Mouse (Mus musculus) kidney, adult 10 weeks (tissue): ENCODE results near the gene Aoc1. TPM values are rescaled to one million over a fixed set of nuclear protein-coding genes. Genes with fewer than 3 reads are reported as not detected.

Experiments used
- polyA plus RNA-seq: library from polyadenylated mRNA; stranded (reverse); fragments of 350-450 nt; fragmentation: Illumina TruSeq; extraction: RNeasy Lipid Tissue Mini Kit (QIAGEN cat#74804); gene quantifications from one replicate; pipeline ENCODE4 v1.2.3, GENCODE M21; 2014; ENCODE audit warnings: low read depth, low replicate concordance

Aoc1 gene
- polyA plus RNA-seq: 2.0 TPM

DNA sequence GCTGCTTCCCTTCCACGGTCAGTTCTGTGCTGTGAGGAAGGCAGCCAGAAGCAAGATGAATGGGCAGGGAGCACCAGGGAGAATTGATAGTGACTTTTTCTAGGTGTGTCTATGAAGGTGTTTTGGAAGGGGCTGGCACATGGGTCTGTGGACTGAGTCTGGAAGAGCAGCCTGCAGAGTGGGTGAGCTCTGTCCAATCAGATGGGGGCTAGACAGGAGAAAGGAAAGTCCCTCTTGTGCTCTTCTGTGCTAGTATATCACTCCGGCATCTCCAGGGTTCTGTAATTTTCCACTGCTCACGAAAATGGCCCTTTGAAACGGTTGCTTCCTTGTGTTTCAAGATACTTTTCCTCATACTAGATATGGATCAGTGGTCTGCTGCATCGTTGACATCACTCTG is at the start of gene Aoc1:
Aoc1 (plus strand) TSS at position 301 of the 400 bp plus-strand sequence.

DNA sequence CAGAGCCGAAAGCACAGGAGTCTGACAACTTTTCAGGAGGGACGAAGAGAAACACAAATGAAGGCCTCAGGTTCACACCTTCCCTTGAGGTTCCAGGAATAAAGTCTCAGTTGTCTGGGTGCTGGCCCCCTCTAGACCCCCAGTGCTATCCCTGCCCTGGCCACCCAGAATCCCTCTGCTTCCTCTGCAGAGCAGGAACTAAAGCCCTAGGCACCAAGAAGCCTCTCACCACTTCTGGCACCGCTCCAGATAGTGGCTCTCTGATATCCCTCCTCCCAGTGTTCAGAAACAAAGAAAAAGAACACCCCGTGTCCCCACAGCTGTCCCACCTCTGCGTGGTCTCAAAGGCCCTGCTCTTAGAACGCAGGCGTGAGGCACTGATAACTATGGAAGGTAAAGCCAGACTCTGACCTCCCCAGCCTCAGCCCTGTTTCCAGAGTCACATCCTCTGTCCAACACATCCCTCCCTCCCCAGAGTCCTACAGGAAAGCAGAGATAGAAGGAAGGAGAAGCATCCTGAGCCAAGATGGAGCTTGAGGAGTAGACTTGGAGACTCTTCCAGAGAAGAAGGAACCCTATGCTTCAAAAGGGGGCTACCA is 32.2 kb upstream of the Aoc1 start, which contains the start of gene Tmem176a:
Tmem176a (plus strand) TSS at position 549 of the 599 bp plus-strand sequence.

DNA sequence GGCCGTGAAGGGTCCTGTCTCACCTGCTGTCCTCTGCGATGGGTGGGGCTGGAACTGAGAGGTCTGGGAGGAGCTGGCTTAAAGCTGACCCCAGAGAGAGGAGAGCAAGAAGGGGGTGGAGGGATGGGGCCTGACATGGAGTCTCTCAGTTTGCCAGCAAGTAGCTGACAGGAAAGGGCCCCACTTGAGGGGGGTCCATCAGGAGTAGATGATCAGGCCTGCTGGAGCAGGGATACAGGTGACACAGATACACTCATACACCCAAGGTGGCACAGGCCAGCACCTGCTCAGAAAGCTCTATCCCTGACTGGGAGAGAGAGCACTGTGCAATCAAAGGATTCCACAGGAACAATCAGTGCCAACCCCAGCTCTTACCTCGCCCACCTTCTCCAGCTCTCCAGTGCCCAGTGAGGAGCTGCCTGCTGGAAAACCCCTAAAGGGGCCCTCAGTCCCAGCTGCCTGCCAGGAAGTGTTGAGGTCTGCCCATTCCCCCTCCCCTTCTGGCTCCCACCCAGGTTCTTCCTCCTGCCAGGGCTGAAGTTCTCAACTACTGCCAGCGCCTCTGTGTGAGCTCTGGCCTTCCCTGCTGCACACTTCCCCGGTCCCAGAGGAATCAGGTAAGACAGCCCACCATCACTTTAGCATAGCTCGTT is 31.6 kb upstream of the Aoc1 start, which contains the start of gene Tmem176b:
Tmem176b (minus strand) TSS at position 524 of the 653 bp plus-strand sequence.

GRCm38 (mm10) chr6:48929595-48929994 is 56.9 kb downstream of the Aoc1 start, which contains the start of gene 1600015I10Rik:
1600015I10Rik (plus strand) TSS chr6:48929895.

Other genes with a start within 250 kb of the Aoc1 start
- gene AI854703, start 246.1 kb upstream of the Aoc1 start, polyA plus RNA-seq: 3.0 TPM
- gene Gimap8, start 225.7 kb upstream of the Aoc1 start, polyA plus RNA-seq: 46.0 TPM
- 44.6 TPM for gene Gimap9, start 196.8 kb upstream of the Aoc1 start, polyA plus RNA-seq
- 123 TPM for gene Gimap4, start 188.3 kb upstream of the Aoc1 start, polyA plus RNA-seq
- 57.0 TPM for gene Gimap6, start 164.7 kb upstream of the Aoc1 start, polyA plus RNA-seq
- gene Gm28053, start 154.3 kb upstream of the Aoc1 start, polyA plus RNA-seq: not detected
- gene Gimap7, start 154.3 kb upstream of the Aoc1 start, polyA plus RNA-seq: not detected
- 2.9 TPM for gene Gimap1, start 133.8 kb upstream of the Aoc1 start, polyA plus RNA-seq
- 5.1 TPM for gene Gimap5, start 126.7 kb upstream of the Aoc1 start, polyA plus RNA-seq
- 1.5 TPM for gene Gimap3, start 102.0 kb upstream of the Aoc1 start, polyA plus RNA-seq
- gene Tmem176a, start 32.0 kb upstream of the Aoc1 start, polyA plus RNA-seq: 366 TPM
- gene Tmem176b, start 31.4 kb upstream of the Aoc1 start, polyA plus RNA-seq: 106 TPM
- gene 1600015I10Rik, start 57.0 kb downstream of the Aoc1 start, polyA plus RNA-seq: not detected
- not detected for gene Doxl2, start 102.1 kb downstream of the Aoc1 start, polyA plus RNA-seq
- gene Svs1, start 114.0 kb downstream of the Aoc1 start, polyA plus RNA-seq: not detected
- 0.28 TPM for gene Gpnmb, start 163.7 kb downstream of the Aoc1 start, polyA plus RNA-seq
- 34.6 TPM for gene Malsu1, start 200.9 kb downstream of the Aoc1 start, polyA plus RNA-seq